Mouse (Mus musculus): ENCODE measurements at regions not wholly inside any gene's neighbourhood (a gene's known extent, or its start where the extent isn't known, plus 50 kb on each side); places are given as distances from the start of the nearest gene placed in this dataset.

GRCm38 (mm10) chr13:53903626-53904025 is 151.9 kb downstream of the Drd1 start:
- no peak for DNase-seq (ENCODE audit: low spot score)

- no peak for DNase-seq (ENCODE audit: low spot score)
These were observed 152.7 kb downstream of the Drd1 start for GRCm38 (mm10) chr13:53902831-53903230.

- no peak for DNase-seq (ENCODE audit: low spot score)
These were observed 155.0 kb downstream of the Drd1 start for GRCm38 (mm10) chr13:53900406-53901025.

- no peak for DNase-seq (ENCODE audit: low spot score)
These were observed 157.2 kb downstream of the Drd1 start for GRCm38 (mm10) chr13:53898351-53898750.

- no peak for DNase-seq (ENCODE audit: low spot score)
These were observed 158.3 kb downstream of the Drd1 start for GRCm38 (mm10) chr13:53897176-53897575.

GRCm38 (mm10) chr13:53888411-53888810 is 167.1 kb downstream of the Drd1 start:
- no peak for DNase-seq (ENCODE audit: low spot score)

GRCm38 (mm10) chr13:53885756-53886155 is 169.7 kb downstream of the Drd1 start:
- DNase-seq (ENCODE audit: low spot score), result no peak

- DNase-seq (ENCODE audit: low spot score), result no peak
These were observed 172.3 kb downstream of the Drd1 start for GRCm38 (mm10) chr13:53883206-53883605.

- DNase-seq (ENCODE audit: low spot score), result no peak
These were observed 174.8 kb downstream of the Drd1 start for GRCm38 (mm10) chr13:53880466-53881250.

- no peak for DNase-seq (ENCODE audit: low spot score)
These were observed 180.0 kb downstream of the Drd1 start for GRCm38 (mm10) chr13:53875546-53875945.

GRCm38 (mm10) chr13:53865323-53865722 is 190.2 kb downstream of the Drd1 start:
- DNase-seq (ENCODE audit: low spot score), result no peak

- DNase-seq (ENCODE audit: low spot score), result no peak
These were observed 193.2 kb downstream of the Drd1 start for GRCm38 (mm10) chr13:53862336-53862735.

- no peak for DNase-seq (ENCODE audit: low spot score)
These were observed 201.3 kb downstream of the Drd1 start for GRCm38 (mm10) chr13:53854196-53854595.

- DNase-seq (ENCODE audit: low spot score), result no peak
These were observed 205.4 kb downstream of the Drd1 start for GRCm38 (mm10) chr13:53850146-53850545.

GRCm38 (mm10) chr13:53846221-53846620 is 209.3 kb downstream of the Drd1 start:
- DNase-seq (ENCODE audit: low spot score), result no peak

- no peak for DNase-seq (ENCODE audit: low spot score)
These were observed 209.7 kb downstream of the Drd1 start for GRCm38 (mm10) chr13:53845786-53846185.

- no peak for DNase-seq (ENCODE audit: low spot score)
These were observed 229.4 kb downstream of the Drd1 start for GRCm38 (mm10) chr13:53825957-53826580.

- no peak for DNase-seq (ENCODE audit: low spot score)
These were observed 233.4 kb downstream of the Drd1 start for GRCm38 (mm10) chr13:53822061-53822460.

- no peak for DNase-seq (ENCODE audit: low spot score)
These were observed 239.9 kb downstream of the Drd1 start for GRCm38 (mm10) chr13:53815629-53816028.

GRCm38 (mm10) chr13:53814088-53814487 is 241.4 kb downstream of the Drd1 start:
- DNase-seq (ENCODE audit: low spot score), result no peak

- no peak for DNase-seq (ENCODE audit: low spot score)
These were observed 243.6 kb downstream of the Drd1 start for GRCm38 (mm10) chr13:53811862-53812261.

GRCm38 (mm10) chr13:53811151-53811550 is 244.4 kb downstream of the Drd1 start:
- no peak for DNase-seq (ENCODE audit: low spot score)

Measured in thymus, postnatal 0 days (tissue).